Mouse (Mus musculus) layer of hippocampus, postnatal 10 days (tissue): ENCODE data around the gene Vmn1r111. TPM values are rescaled to one million over a fixed set of nuclear protein-coding genes. Genes with fewer than 3 reads are reported as not detected.
"Not testable (repeated sequence)": the region's sequence is repeated elsewhere in the genome, so short reads cannot be mapped to it uniquely, and the experiment has no call there.

ENCODE experiments used
- DNase-seq, 2 experiments: peaks; one replicate each; pipeline ENCODE4 v3.0.0; 2021; ENCODE audit warnings: low spot score in 2 of 2
- long read RNA-seq: library from polyadenylated mRNA; stranded (forward); transcript quantifications from one replicate; pipeline ENCODE4 v2.0.0, GENCODE M21; 2023
- total RNA-seq, 2 experiments: library from RNA; stranded (reverse); gene quantifications; 2 replicates each; pipeline ENCODE4 v1.2.3; 2021

The Vmn1r111 gene
- not detected for total RNA-seq
- long read RNA-seq: 0 reads

DNA sequence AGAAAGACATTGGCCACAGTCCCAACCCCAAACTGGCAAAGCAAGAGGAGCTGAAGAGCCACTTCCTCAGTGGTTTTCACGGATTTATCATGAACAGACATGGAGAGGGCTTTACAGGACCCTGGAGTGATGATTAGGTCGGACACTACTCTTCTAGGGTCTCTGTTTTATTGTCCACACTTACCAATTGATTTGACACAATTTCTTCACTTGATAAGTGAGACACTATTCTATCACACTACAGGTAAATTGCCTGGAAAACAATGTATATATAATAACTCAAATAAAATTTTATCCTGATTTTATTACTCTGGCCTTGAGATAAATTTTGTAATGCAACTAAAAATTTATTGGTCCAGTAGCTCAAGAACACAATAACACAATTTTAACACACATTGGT is at the start of gene Vmn1r111:
Gene Vmn1r111, minus strand, starts transcription at position 101 of the 400 bp plus-strand sequence.
- DNase-seq: not testable (repeated sequence)

DNA sequence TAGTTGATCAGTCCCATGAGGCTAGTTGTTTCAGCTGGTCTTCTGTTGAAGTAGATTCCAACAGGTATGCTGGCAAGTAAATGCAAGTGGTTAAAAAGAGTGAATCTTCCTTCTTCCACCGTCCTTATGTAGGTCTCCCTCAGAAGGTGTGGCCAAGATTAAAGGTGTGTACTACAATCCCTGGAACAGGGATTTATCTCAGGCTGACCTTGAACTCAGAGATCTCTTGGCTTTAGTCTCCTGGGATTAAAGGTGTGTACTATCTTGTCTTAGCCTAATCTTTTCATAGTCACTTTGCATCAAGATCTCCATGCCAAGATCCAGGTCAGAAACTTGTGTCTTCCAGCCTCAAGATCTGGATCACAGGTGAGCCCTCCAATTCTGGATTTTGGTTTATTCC is 27.5 kb upstream of the Vmn1r111 start, which contains the start of gene Gm10668:
Gene Gm10668, minus strand, starts transcription at position 101 of the 400 bp plus-strand sequence.
- not testable (repeated sequence) for DNase-seq

GRCm38 (mm10) chr7:20668618-20669017 is 34.4 kb downstream of the Vmn1r111 start, which contains the start of gene Vmn1r107:
TSS of gene Vmn1r107 (plus strand) at chr7:20668918.
- DNase-seq: not testable (repeated sequence)

Other genes with a start within 250 kb of the Vmn1r111 start
- gene Gm10670, start 228.3 kb downstream of the Vmn1r111 start, total RNA-seq: not detected
- gene Vmn1r103, start 192.7 kb downstream of the Vmn1r111 start, total RNA-seq: not detected
- gene Vmn1r104, start 169.4 kb downstream of the Vmn1r111 start, total RNA-seq: not detected
- not detected for gene Gm5726, start 157.5 kb downstream of the Vmn1r111 start, total RNA-seq
- not detected for gene Gm4141, start 127.0 kb downstream of the Vmn1r111 start, total RNA-seq
- not detected for gene Gm4513, start 104.2 kb downstream of the Vmn1r111 start, total RNA-seq
- gene Vmn1r107, start 34.3 kb downstream of the Vmn1r111 start, total RNA-seq: not detected
- not detected for gene Gm10668, start 27.4 kb upstream of the Vmn1r111 start, total RNA-seq
- gene Vmn1r112, start 68.0 kb upstream of the Vmn1r111 start, total RNA-seq: not detected
- gene Vmn1r113, start 84.1 kb upstream of the Vmn1r111 start, total RNA-seq: not detected
- gene Vmn1r114, start 109.0 kb upstream of the Vmn1r111 start, total RNA-seq: not detected
- not detected for gene Vmn1r115, start 141.8 kb upstream of the Vmn1r111 start, total RNA-seq
- gene Vmn1r116, start 169.0 kb upstream of the Vmn1r111 start, total RNA-seq: not detected
- gene Vmn1r117, start 180.9 kb upstream of the Vmn1r111 start, total RNA-seq: not detected
- not detected for gene Vmn1r118, start 209.1 kb upstream of the Vmn1r111 start, total RNA-seq